Mouse (Mus musculus): ENCODE measurements around the gene C8g. TPM values are rescaled to one million over a fixed set of nuclear protein-coding genes. Genes with fewer than 3 reads are reported as not detected.

The C8g gene
- polyA plus RNA-seq, 1 experiment from 2014 or later, result 7.9 TPM

DNA sequence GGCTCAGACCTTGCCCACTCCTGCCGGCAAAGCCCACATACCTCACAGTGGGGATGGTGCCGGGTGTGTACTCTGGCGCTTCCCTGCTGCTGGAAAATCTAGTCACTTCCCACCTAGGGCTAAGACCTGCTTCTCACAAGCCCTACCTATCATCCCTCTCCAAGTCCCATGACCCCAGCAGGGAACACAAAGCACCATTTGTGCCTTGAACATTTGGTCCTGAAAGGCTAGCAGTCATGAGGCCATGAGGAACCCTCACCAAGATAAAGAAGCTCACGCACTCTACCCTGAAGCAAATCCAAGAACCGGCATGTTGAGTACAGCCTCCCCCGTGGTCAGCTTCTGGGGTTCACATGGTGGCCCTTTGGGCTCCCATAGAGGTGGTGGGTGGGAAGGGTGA is 31.6 kb downstream of the C8g start, which contains the start of gene Ptgds:
Gene Ptgds, minus strand, starts transcription at position 78 of the 400 bp plus-strand sequence.
- no peak for TF ChIP-seq CTCF (IDR thresholded peaks at IDR 0.05; ENCODE audit: low read depth)
- H3K4me2 ChIP-seq (ENCODE audit: low read length), result no peak within 1 kb of the TSS
- no peak within 1 kb of the TSS for H3K9ac ChIP-seq (ENCODE audit: low read depth, low read length)
- no peaks in the 10 kb centered on the region for H3K4me1 ChIP-seq (replicated peaks; ENCODE audit: insufficient read depth, low read length)
- 53% methylated on average over 6 of the region's 6 CpGs for WGBS
- H3K9me3 ChIP-seq (replicated peaks; ENCODE audit: low read length), result no peaks in the 10 kb centered on the region
- ATAC-seq (replicated peaks; ENCODE audit: low FRiP score, low read depth), result no peak
- H3K27ac ChIP-seq, result no peak within 1 kb of the TSS
- H3K4me3 ChIP-seq (replicated peaks; ENCODE audit: low read depth, low read length), result no peak within 1 kb of the TSS
- no peaks in the 10 kb centered on the region for H3K36me3 ChIP-seq (ENCODE audit: insufficient read depth, low read length)
- H3K27me3 ChIP-seq (ENCODE audit: insufficient read depth, low read length), result no peaks in the 10 kb centered on the region
- no peak for DNase-seq (ENCODE audit: low spot score)

DNA sequence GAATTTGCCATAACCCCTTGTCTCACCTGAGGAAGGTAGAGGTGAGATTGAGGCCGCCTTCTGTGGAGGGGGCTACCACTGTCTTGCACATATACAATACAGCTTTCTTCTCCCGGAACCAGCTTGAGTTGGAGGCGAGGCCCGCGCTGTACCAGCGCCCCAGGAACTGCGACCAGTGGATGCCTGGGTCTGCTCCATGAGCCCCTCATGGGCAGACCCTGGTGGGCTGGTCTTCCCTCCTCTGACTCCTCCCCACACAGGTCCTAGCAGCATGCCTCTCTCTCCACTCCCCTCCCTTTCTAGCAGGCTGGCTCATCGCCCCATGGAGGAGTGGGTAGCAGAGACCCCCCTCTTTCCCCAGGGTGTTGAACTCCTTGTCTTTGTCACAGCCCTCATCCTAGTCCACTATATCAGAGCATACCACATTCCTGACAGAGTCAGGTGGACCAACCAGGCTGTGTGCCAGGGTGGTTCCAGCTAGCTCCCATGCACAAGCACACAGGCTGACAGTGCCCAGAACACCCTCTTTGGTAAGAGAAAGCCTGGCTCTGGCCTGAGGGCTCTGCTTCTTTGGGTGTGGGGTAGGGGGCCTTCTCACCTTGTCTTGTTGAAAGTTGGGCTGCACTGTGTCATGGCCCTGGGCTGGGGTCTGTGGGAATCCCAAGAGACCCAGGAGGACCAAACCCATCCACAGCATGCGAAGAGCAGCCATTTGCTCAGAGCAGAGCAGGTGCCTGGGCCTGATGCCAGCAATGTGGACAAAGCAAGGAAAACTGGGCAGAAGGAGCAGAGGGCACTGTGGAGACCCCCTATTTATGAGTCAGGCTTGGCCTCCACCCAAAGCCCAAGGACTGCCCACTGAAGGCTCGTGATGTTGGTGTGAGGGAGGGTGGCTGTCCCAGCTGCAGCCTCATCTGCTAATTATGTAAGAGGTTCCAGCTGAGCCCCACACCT is 32.3 kb downstream of the C8g start:
- DNase-seq (ENCODE audit: low spot score) (no peak), ATAC-seq (replicated peaks; ENCODE audit: low FRiP score, low read depth) (0 out of 2 replicates have a peak, but pooled peaks have one; percentile 27)
- WGBS, result 75% methylated on average over 10 of the region's 10 CpGs
- Histone ChIP-seq H3K9me3 (replicated peaks; ENCODE audit: low read length) (no peaks in the 10 kb centered on the region), H3K27ac (no peak overlapping the region), H3K4me2 (ENCODE audit: low read length) (no peak overlapping the region), H3K9ac (ENCODE audit: low read depth, low read length) (no peak overlapping the region), H3K27me3 (ENCODE audit: insufficient read depth, low read length) (no peaks in the 10 kb centered on the region), H3K36me3 (ENCODE audit: insufficient read depth, low read length) (no peaks in the 10 kb centered on the region), H3K4me3 (replicated peaks; ENCODE audit: low read depth, low read length) (no peak overlapping the region), H3K4me1 (replicated peaks; ENCODE audit: insufficient read depth, low read length) (no peaks in the 10 kb centered on the region)
- no peak for TF ChIP-seq CTCF (IDR thresholded peaks at IDR 0.05; ENCODE audit: low read depth)

DNA sequence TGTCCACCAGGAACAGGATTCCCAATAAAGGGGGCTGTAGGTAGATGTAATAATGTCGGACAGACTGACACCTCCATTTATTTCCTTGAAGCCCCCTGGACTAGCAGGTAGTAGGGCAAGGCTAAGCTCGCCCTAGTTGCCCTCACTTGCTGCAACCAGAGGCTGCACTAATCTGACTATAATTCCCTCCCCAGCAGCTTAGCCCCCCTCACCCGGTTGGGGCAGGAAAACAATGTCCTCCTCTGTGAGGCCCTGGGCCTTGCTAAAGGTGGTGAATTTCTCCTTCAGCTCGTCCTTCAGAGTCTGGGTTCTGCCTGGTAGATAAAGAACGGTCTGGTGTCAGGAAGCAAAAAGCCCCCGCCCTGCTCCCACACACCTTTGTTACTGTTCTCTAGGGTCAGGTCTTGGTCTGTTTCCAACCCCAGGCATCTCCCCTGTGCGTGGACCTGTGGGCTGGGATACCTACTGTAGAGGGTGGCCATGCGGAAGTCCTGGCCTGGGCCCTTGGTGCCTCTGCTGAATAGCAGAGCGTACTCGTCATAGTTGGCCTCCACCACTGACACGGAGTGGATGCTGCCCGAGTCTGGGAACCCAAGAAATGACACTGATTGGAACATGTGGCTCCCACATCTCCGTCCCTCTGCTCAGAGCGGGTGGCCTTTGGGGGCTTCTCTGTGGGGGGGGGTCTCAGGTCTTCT is 33.8 kb downstream of the C8g start:
- no peaks in the 10 kb centered on the region for H3K36me3 ChIP-seq (ENCODE audit: insufficient read depth, low read length)
- 78% methylated on average over 14 of the region's 14 CpGs for WGBS
- H3K9ac ChIP-seq (ENCODE audit: low read depth, low read length), result no peak overlapping the region
- no peaks in the 10 kb centered on the region for H3K9me3 ChIP-seq (replicated peaks; ENCODE audit: low read length)
- H3K4me1 ChIP-seq (replicated peaks; ENCODE audit: insufficient read depth, low read length), result no peaks in the 10 kb centered on the region
- no peaks in the 10 kb centered on the region for H3K27me3 ChIP-seq (ENCODE audit: insufficient read depth, low read length)
- no peak overlapping the region for H3K27ac ChIP-seq
- H3K4me2 ChIP-seq (ENCODE audit: low read length), result no peak overlapping the region
- ATAC-seq (replicated peaks; ENCODE audit: low FRiP score, low read depth), result no peak
- TF ChIP-seq CTCF (IDR thresholded peaks at IDR 0.05; ENCODE audit: low read depth), result no peak
- H3K4me3 ChIP-seq (replicated peaks; ENCODE audit: low read depth, low read length), result no peak overlapping the region
- no peak for DNase-seq (ENCODE audit: low spot score)

DNA sequence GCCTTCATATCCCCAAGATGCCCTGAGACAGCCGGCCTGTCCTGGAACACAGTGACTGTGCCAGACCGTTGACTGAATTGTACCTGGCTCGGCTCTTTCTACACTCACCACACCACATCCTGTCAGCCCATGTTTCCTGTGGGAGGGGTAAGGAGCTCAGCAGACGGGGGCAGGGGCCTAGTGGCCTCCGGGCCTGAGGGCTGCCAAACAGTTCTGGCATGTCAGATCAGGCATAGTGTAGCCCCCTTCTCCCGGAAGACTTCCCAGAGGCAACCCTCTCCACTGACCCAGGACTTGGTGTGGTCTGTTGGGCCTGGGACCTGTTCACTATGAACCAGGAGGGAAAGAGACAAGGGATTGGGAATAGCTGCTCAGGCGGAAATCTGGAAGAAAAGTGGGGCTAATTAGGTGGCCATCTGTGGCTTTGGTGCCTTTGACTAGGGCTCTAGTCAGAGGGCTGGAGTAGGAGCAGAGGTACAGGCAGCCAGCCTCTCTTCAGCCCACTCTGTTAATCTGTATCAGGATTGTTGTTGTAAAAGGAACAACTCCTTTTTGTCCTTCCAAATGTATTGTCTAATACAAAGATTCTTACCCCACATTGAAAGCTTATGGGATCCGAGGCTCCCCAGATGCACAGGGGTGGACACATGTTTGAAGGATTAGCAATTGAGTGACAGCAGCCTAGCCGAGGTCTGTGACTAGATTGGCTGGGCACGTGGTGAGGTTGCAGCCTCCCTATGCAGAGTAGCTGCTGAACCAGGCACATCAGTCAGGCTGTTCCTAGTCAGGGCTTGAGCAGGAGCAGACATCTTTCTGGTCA is 35.5 kb downstream of the C8g start:
- Histone ChIP-seq H3K27ac (no peak overlapping the region), H3K4me3 (replicated peaks; ENCODE audit: low read depth, low read length) (no peak overlapping the region), H3K9me3 (replicated peaks; ENCODE audit: low read length) (no peaks in the 10 kb centered on the region), H3K9ac (ENCODE audit: low read depth, low read length) (no peak overlapping the region), H3K4me2 (ENCODE audit: low read length) (no peak overlapping the region), H3K36me3 (ENCODE audit: insufficient read depth, low read length) (no peaks in the 10 kb centered on the region), H3K4me1 (replicated peaks; ENCODE audit: insufficient read depth, low read length) (peaks cover 3% of the 10 kb centered on the region; the same call in 1 of the 2 replicates), H3K27me3 (ENCODE audit: insufficient read depth, low read length) (no peaks in the 10 kb centered on the region)
- no peak for TF ChIP-seq CTCF (IDR thresholded peaks at IDR 0.05; ENCODE audit: low read depth)
- ATAC-seq (replicated peaks; ENCODE audit: low FRiP score, low read depth), result no peak
- 49% methylated on average over 10 of the region's 10 CpGs for WGBS
- DNase-seq (ENCODE audit: low spot score), result no peak

DNA sequence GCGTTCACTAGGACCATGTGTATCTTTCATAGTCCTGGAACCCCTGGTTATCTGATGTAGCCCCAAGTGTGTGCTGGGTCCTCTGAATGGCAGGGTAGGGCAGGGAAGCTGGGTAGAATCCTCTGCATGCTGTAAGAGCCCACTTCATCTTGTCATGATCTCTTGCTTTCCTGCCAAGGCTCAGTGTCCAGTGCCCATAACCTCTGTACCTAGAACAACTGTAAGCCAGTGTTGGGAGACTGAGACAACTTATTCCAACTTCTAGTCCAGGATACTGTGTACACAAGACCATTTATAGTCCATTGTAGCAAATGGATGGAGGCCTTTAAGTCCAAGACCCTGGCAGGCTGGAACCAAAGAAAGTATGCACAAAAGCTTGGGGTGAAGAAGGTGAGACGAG is 36.3 kb downstream of the C8g start:
- Histone ChIP-seq H3K36me3 (ENCODE audit: insufficient read depth, low read length) (no peaks in the 10 kb centered on the region), H3K9me3 (replicated peaks; ENCODE audit: low read length) (no peaks in the 10 kb centered on the region), H3K4me2 (ENCODE audit: low read length) (no peak overlapping the region), H3K9ac (ENCODE audit: low read depth, low read length) (no peak overlapping the region), H3K27me3 (ENCODE audit: insufficient read depth, low read length) (no peaks in the 10 kb centered on the region), H3K4me1 (replicated peaks; ENCODE audit: insufficient read depth, low read length) (peaks cover 5% of the 10 kb centered on the region; the same call in 1 of the 2 replicates), H3K27ac (no peak overlapping the region), H3K4me3 (replicated peaks; ENCODE audit: low read depth, low read length) (no peak overlapping the region)
- DNase-seq (ENCODE audit: low spot score), result no peak
- no peak for ATAC-seq (replicated peaks; ENCODE audit: low FRiP score, low read depth)
- TF ChIP-seq CTCF (IDR thresholded peaks at IDR 0.05; ENCODE audit: low read depth), result no peak
- WGBS, result 82% methylated on average over 2 of the region's 2 CpGs

DNA sequence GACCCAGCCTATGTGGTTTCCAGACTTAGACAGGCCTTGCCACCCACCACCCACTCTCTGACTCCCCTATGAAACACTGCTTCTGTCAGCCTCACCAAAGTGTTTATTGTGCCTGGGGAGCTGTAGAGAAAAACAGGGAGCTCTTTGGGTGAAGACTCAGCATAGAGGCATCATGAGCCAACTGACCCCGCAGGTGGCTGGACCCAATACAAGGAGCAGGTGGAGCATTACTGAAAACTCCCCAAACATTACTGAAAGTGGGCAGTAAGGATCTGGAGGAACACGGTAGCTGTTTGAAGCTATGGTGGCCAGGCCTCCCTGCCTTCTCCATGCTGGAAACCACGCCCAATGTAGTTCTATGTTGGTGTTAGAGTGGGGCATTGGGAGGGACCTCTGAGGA is 37.9 kb downstream of the C8g start:
- DNase-seq (ENCODE audit: low spot score) (no peak), ATAC-seq (replicated peaks; ENCODE audit: low FRiP score, low read depth) (no peak)
- Histone ChIP-seq H3K27me3 (ENCODE audit: insufficient read depth, low read length) (no peaks in the 10 kb centered on the region), H3K9me3 (replicated peaks; ENCODE audit: low read length) (no peaks in the 10 kb centered on the region), H3K36me3 (ENCODE audit: insufficient read depth, low read length) (no peaks in the 10 kb centered on the region), H3K27ac (no peak overlapping the region), H3K9ac (ENCODE audit: low read depth, low read length) (no peak overlapping the region), H3K4me2 (ENCODE audit: low read length) (no peak overlapping the region), H3K4me1 (replicated peaks; ENCODE audit: insufficient read depth, low read length) (peaks cover 13% of the 10 kb centered on the region; the same call in 1 of the 2 replicates), H3K4me3 (replicated peaks; ENCODE audit: low read depth, low read length) (no peak overlapping the region)
- 84% methylated on average over 3 of the region's 3 CpGs for WGBS
- no peak for TF ChIP-seq CTCF (IDR thresholded peaks at IDR 0.05; ENCODE audit: low read depth)
